Mouse (Mus musculus): Measurements from ENCODE around the gene C1ql4. TPM values are rescaled to one million over a fixed set of nuclear protein-coding genes. Genes with fewer than 3 reads are reported as not detected.
"Not testable (repeated sequence)": the region's sequence is repeated elsewhere in the genome, so short reads cannot be mapped to it uniquely, and the experiment has no call there.

Gene C1ql4
- polyA plus RNA-seq, 1 experiment from 2014 or later, result not detected

DNA sequence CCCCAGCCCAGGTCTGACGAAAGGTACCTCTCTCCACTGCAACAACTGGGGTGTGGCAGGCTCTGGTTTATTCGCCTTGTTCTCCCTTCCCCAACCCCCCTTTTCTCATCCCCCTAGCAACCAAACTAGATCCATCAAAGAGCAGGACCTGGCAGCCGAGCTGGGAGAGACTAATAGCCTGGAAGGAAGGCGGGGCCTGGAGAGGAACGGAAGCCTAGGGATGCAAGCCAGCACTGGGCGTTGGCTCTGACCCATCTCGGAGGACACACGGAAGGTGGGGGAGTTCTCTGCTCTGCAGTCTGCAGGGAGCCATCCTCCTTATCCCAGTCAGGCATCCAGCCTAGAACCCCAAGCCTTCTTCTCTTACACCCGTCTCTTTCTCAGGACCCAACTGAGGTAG lies 34.2 kb downstream of the C1ql4 start:
- H3K27ac ChIP-seq (ENCODE audit: low read length), result no peak overlapping the region
- TF ChIP-seq EP300 (IDR thresholded peaks at IDR 0.05) (no peak), CTCF (IDR thresholded peaks at IDR 0.05) (no peak)
- peaks cover 50% of the 10 kb centered on the region for H3K27me3 ChIP-seq (replicated peaks; ENCODE audit: insufficient read depth, low read length)
- DNase-seq (ENCODE audit: low spot score), result peak; percentile 17
- no peak for ATAC-seq
- H3K4me3 ChIP-seq (ENCODE audit: low read depth, low read length), result no peak overlapping the region
- H3K36me3 ChIP-seq (ENCODE audit: insufficient read depth, low read length), result no peaks in the 10 kb centered on the region
- H3K9ac ChIP-seq (replicated peaks; ENCODE audit: low read depth), result no peak overlapping the region
- H3K9me3 ChIP-seq (ENCODE audit: low read length), result no peaks in the 10 kb centered on the region
- 13% methylated on average over 9 of the region's 9 CpGs for WGBS
- H3K4me1 ChIP-seq (ENCODE audit: insufficient read depth, low read depth, low read length), result peaks cover 3% of the 10 kb centered on the region; the same call in 1 of the 2 replicates
- no peak overlapping the region for H3K4me2 ChIP-seq (replicated peaks; ENCODE audit: low read depth, low read length)

GRCm38 (mm10) chr15:99049473-99050253 lies 38.0 kb downstream of the C1ql4 start:
- H3K27me3 ChIP-seq (replicated peaks; ENCODE audit: insufficient read depth, low read length), result peaks cover 15% of the 10 kb centered on the region
- H3K36me3 ChIP-seq (ENCODE audit: insufficient read depth, low read length), result no peaks in the 10 kb centered on the region
- 29% methylated on average over 13 of the region's 13 CpGs for WGBS
- no peak overlapping the region for H3K4me3 ChIP-seq (ENCODE audit: low read depth, low read length)
- no peak overlapping the region for H3K4me2 ChIP-seq (replicated peaks; ENCODE audit: low read depth, low read length)
- H3K9ac ChIP-seq (replicated peaks; ENCODE audit: low read depth), result no peak overlapping the region
- DNase-seq (ENCODE audit: low spot score) (peak; percentile 82), ATAC-seq (peak; percentile 30; the same call in 1 of the 2 replicates)
- TF ChIP-seq CTCF (IDR thresholded peaks at IDR 0.05), result peak; percentile 90
- no peak for TF ChIP-seq EP300 (IDR thresholded peaks at IDR 0.05)
- no peaks in the 10 kb centered on the region for H3K9me3 ChIP-seq (ENCODE audit: low read length)
- H3K4me1 ChIP-seq (ENCODE audit: insufficient read depth, low read depth, low read length), result no peaks in the 10 kb centered on the region
- H3K27ac ChIP-seq (ENCODE audit: low read length), result no peak overlapping the region

DNA sequence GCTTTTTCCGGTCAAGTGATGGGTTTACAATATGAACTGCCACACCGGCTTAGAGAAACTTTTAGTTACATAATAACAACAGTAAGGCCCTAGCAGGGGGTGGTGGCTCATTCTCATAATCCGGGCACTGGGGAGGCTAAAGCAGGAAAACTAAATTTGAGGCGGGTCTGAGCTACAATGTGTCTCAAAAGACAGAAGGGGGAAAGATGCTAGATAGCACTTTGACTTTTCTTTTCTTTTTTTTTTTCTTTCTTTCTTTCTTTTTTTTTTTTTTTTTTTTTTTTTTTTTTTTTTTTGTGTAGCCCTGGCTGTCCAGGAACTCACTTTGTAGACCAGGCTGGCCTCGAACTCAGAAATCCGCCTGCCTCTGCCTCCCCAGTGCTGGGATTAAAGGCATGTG lies 41.9 kb downstream of the C1ql4 start:
- not testable (repeated sequence) for H3K4me3 ChIP-seq (ENCODE audit: low read depth, low read length); ATAC-seq; DNase-seq (ENCODE audit: low spot score); H3K27me3 ChIP-seq (replicated peaks; ENCODE audit: insufficient read depth, low read length); H3K9me3 ChIP-seq (ENCODE audit: low read length); H3K9ac ChIP-seq (replicated peaks; ENCODE audit: low read depth); H3K27ac ChIP-seq (ENCODE audit: low read length); H3K4me2 ChIP-seq (replicated peaks; ENCODE audit: low read depth, low read length); H3K36me3 ChIP-seq (ENCODE audit: insufficient read depth, low read length); H3K4me1 ChIP-seq (ENCODE audit: insufficient read depth, low read depth, low read length)
- WGBS, result 73% methylated on average over 6 of the region's 6 CpGs

DNA sequence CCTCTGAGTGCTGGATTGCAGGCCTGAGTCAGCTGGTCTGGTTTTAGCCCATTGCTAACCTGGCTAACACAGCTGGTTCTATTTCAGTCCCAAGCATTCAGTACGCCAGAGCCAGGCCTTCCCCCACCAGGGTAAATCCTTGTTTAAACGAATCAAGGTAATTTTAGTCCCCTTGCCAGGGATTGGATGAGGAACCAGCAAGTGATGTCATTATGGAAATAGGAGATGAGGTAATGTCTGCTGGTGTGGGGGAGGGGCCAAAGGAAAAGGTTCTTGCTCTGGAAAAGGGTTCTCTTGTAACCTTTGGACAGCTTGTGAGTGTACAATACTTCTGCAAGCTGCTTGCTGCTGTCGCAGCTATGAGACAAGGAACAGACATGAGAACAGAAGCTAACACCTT lies 42.8 kb downstream of the C1ql4 start:
- ATAC-seq (0 out of 2 replicates have a peak, but pooled peaks have one; percentile 6), DNase-seq (ENCODE audit: low spot score) (peak; percentile 41)
- Histone ChIP-seq H3K27ac (ENCODE audit: low read length) (no peak overlapping the region), H3K36me3 (ENCODE audit: insufficient read depth, low read length) (no peaks in the 10 kb centered on the region), H3K27me3 (replicated peaks; ENCODE audit: insufficient read depth, low read length) (no peaks in the 10 kb centered on the region), H3K9me3 (ENCODE audit: low read length) (no peaks in the 10 kb centered on the region), H3K4me2 (replicated peaks; ENCODE audit: low read depth, low read length) (no peak overlapping the region), H3K4me1 (ENCODE audit: insufficient read depth, low read depth, low read length) (no peaks in the 10 kb centered on the region), H3K9ac (replicated peaks; ENCODE audit: low read depth) (no peak overlapping the region), H3K4me3 (ENCODE audit: low read depth, low read length) (no peak overlapping the region)
- 46% methylated on average over 3 of the region's 3 CpGs for WGBS
- TF ChIP-seq EP300 (IDR thresholded peaks at IDR 0.05), result no peak
- TF ChIP-seq CTCF (IDR thresholded peaks at IDR 0.05), result no peak

GRCm38 (mm10) chr15:99042334-99042733 lies 45.3 kb downstream of the C1ql4 start:
- Histone ChIP-seq H3K27me3 (replicated peaks; ENCODE audit: insufficient read depth, low read length) (no peaks in the 10 kb centered on the region), H3K4me2 (replicated peaks; ENCODE audit: low read depth, low read length) (no peak overlapping the region), H3K9ac (replicated peaks; ENCODE audit: low read depth) (no peak overlapping the region), H3K36me3 (ENCODE audit: insufficient read depth, low read length) (no peaks in the 10 kb centered on the region), H3K9me3 (ENCODE audit: low read length) (no peaks in the 10 kb centered on the region), H3K4me1 (ENCODE audit: insufficient read depth, low read depth, low read length) (no peaks in the 10 kb centered on the region), H3K4me3 (ENCODE audit: low read depth, low read length) (no peak overlapping the region), H3K27ac (ENCODE audit: low read length) (no peak overlapping the region)
- WGBS, result 79% methylated on average over 5 of the region's 5 CpGs
- no peak for TF ChIP-seq EP300 (IDR thresholded peaks at IDR 0.05)
- TF ChIP-seq CTCF (IDR thresholded peaks at IDR 0.05), result no peak
- DNase-seq (ENCODE audit: low spot score) (no peak), ATAC-seq (no peak)

GRCm38 (mm10) chr15:99040920-99041856 lies 46.4 kb downstream of the C1ql4 start:
- H3K4me2 ChIP-seq (replicated peaks; ENCODE audit: low read depth, low read length), result no peak overlapping the region
- H3K27ac ChIP-seq (ENCODE audit: low read length), result no peak overlapping the region
- H3K4me1 ChIP-seq (ENCODE audit: insufficient read depth, low read depth, low read length), result no peaks in the 10 kb centered on the region
- H3K27me3 ChIP-seq (replicated peaks; ENCODE audit: insufficient read depth, low read length), result no peaks in the 10 kb centered on the region
- no peaks in the 10 kb centered on the region for H3K36me3 ChIP-seq (ENCODE audit: insufficient read depth, low read length)
- ATAC-seq (no peak), DNase-seq (ENCODE audit: low spot score) (no peak)
- no peak overlapping the region for H3K4me3 ChIP-seq (ENCODE audit: low read depth, low read length)
- H3K9me3 ChIP-seq (ENCODE audit: low read length), result no peaks in the 10 kb centered on the region
- WGBS, result 50% methylated on average over 21 of the region's 21 CpGs
- no peak for TF ChIP-seq CTCF (IDR thresholded peaks at IDR 0.05)
- no peak for TF ChIP-seq EP300 (IDR thresholded peaks at IDR 0.05)
- H3K9ac ChIP-seq (replicated peaks; ENCODE audit: low read depth), result no peak overlapping the region

All from lung, postnatal 0 days (tissue).